Mouse (Mus musculus) testis, adult 10 weeks (tissue): ENCODE results near the gene Krtap5-2. TPM values are rescaled to one million over a fixed set of nuclear protein-coding genes. Genes with fewer than 3 reads are reported as not detected.

Source experiments
- polyA plus RNA-seq: library from polyadenylated mRNA; stranded (reverse); fragments of 350-450 nt; fragmentation: Illumina TruSeq; extraction: RNeasy Lipid Tissue Mini Kit (QIAGEN cat#74804); gene quantifications from one replicate; pipeline ENCODE4 v1.2.3, GENCODE M21; 2014; ENCODE audit warnings: low read depth, low replicate concordance

Krtap5-2 gene
- polyA plus RNA-seq, result not detected

DNA sequence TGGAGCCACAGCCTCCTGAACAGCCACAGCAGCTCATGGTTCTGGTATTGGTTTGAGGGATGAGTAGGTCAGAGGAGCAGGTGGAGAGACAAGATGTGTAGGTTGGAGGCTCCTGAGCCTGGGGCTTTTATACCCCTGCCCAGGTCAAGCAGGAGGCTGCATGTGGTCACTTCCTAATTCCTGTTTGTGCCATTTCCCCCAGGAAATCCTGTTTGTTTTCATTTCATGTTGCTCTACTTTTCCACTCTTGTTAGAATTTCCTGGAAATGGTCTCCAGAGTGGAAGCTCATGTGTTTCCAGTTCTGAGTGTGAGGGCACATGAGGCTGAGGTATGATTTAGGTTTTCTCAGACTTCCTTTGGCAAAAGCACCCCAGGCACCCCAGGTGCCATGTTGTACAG lies at the start of gene Krtap5-2:
Gene Krtap5-2 (minus strand): TSS at position 101 of the 400 bp plus-strand sequence.

DNA sequence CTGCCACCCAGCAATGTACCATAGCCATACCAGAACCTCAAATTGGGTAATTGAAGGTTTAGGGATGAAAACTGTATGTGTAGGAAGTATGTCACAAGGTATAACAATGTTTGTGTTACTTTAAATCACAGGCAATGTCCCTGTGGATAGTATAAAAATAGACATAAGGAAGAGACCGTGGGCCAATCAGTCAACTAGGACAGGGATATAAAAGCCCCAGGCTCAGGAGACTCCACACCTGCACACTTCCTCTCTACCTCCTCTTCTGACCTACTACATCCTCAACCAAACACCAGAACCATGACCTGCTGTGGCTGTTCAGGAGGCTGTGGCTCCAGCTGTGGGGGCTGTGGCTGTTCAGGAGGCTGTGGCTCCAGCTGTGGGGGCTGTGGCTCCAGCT lies 35.8 kb upstream of the Krtap5-2 start, which contains the start of gene Gm7579:
Gene Gm7579 (plus strand): TSS at position 301 of the 400 bp plus-strand sequence.

DNA sequence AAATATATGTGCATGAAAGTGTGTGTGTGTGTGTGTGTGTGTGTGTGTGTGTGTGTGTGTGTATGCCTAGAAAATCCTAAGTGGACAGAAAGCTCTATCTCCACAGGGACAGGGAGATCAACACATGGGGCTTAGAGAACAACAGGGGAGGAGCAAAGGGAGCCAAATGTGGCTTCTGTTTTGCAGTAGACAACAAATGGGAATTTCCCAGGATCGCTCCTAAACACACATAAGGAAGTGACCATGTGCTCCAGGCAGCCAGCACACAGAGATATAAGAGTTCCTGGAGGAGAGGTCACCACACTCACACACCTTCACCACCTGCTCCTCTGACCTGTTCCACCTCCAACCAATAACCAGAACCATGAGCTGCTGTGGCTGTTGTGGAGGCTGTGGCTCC lies 25.3 kb upstream of the Krtap5-2 start, which contains the start of gene Krtap5-3:
Gene Krtap5-3 (plus strand): TSS at position 301 of the 400 bp plus-strand sequence.

DNA sequence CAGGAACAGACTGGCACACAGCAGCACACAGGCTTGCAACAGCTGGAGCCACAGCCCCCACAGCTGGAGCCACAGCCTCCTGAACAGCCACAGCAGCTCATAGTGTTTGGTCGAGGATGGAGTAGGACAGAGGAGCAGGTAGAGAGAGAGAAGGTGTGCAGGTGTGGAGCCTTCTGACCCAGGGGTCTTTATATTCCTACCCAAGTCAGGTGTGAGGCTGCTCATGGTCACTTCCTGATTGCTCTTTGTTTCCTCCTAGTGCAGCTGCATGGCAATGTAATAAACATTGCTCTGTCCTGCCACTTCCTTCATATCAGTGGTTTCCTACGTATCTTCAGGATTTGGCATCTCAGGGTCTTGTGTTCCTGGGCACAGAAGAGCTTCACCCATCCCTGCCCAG lies 14.5 kb upstream of the Krtap5-2 start, which contains the start of gene Gm10153:
Gene Gm10153 (minus strand): TSS at position 101 of the 400 bp plus-strand sequence.

DNA sequence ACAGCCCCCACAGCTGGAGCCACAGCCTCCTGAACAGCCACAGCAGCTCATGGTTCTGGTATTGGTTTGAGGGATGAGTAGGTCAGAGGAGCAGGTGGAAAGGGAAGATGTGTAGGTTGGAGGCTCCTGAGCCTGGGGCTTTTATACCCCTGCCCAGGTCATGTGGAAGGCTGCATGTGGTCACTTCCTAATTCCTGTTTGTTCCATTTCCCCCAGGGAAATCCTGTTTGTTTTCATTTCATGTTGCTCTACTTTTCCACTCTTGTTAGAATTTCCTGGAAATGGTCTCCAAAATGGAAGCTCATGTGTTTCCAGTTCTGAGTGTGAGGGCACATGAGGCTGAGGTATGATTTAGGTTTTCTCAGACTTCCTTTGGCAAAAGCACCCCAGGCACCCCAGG lies 10.2 kb downstream of the Krtap5-2 start, which contains the start of gene Gm4553:
Gene Gm4553 (minus strand): TSS at position 101 of the 400 bp plus-strand sequence.

DNA sequence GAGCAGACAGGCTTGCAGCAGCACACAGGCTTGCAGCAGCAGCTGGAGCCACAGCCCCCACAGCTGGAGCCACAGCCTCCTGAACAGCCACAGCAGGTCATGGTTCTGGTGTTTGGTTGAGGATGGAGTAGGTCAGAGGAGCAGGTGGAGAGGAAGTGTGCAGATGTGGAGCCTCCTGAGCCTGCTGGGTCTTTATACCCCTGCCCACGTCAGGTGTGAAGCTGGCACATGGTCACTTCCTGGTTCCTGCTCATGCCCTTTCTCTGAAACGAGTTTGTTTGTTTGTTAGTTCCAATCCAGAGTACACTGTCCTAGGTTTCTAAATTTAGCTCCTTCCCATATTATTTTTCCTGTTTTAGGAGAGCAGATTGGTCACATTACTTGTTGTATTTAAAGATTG lies 18.8 kb downstream of the Krtap5-2 start, which contains the start of gene Gm29735:
Gene Gm29735 (minus strand): TSS at position 101 of the 400 bp plus-strand sequence.

DNA sequence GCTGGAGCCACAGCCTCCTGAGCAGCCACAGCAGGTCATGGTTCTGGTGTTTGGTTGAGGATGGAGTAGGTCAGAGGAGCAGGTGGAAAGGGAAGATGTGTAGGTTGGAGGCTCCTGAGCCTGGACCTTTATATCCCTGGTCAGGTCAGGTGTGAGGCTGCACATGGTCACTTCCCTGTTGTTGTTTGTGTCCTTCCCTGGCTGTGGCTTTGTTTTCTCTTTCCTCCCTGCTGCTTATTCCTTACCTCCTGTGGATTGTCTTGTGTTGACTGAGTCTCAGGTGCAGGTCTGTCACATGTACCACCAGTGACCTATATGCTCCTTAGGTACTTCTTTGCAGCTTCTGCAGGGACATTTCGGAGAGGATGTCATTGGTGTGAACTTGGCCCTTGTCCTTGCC lies 31.3 kb downstream of the Krtap5-2 start, which contains the start of gene Gm45337:
Gene Gm45337 (minus strand): TSS at position 101 of the 400 bp plus-strand sequence.

DNA sequence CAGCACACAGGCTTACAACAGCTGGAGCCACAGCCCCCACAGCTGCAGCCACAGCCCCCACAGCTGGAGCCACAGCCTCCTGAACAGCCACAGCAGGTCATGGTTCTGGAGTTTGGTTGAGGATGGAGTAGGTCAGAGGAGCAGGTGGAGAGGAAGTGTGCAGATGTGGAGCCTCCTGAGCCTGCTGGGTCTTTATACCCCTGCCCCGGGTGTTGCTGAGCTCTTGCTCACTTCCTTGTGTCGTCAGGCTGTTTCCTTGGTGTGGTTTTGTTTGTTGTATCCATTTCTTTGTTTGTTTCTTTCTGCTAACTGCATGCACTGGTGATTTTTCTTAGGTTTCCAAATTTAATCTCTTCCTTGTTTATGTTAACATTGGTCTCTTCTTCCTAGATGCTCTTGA lies 39.9 kb downstream of the Krtap5-2 start, which contains the start of gene Gm39115:
Gene Gm39115 (minus strand): TSS at position 101 of the 400 bp plus-strand sequence.

Other genes starting within 250 kb of the Krtap5-2 start
- 2.9 TPM for gene Brsk2, start 226.3 kb downstream of the Krtap5-2 start, polyA plus RNA-seq
- gene Mob2, start 114.9 kb downstream of the Krtap5-2 start, polyA plus RNA-seq, result 5.6 TPM
- gene Dusp8, start 80.2 kb downstream of the Krtap5-2 start, polyA plus RNA-seq, result 0.04 TPM
- not detected for gene Gm45618, start 55.3 kb downstream of the Krtap5-2 start, polyA plus RNA-seq
- not detected for gene Gm39115, start 40.0 kb downstream of the Krtap5-2 start, polyA plus RNA-seq
- not detected for gene Gm45337, start 31.4 kb downstream of the Krtap5-2 start, polyA plus RNA-seq
- gene Gm29735, start 18.9 kb downstream of the Krtap5-2 start, polyA plus RNA-seq, result not detected
- not detected for gene Gm4553, start 10.3 kb downstream of the Krtap5-2 start, polyA plus RNA-seq
- gene Gm10153, start 14.4 kb upstream of the Krtap5-2 start, polyA plus RNA-seq, result not detected
- not detected for gene Krtap5-3, start 25.4 kb upstream of the Krtap5-2 start, polyA plus RNA-seq
- not detected for gene Gm7579, start 35.9 kb upstream of the Krtap5-2 start, polyA plus RNA-seq
- gene Krtap5-5, start 54.0 kb upstream of the Krtap5-2 start, polyA plus RNA-seq, result not detected
- gene Gm40460, start 65.1 kb upstream of the Krtap5-2 start, polyA plus RNA-seq, result not detected
- not detected for gene Gm2431, start 82.3 kb upstream of the Krtap5-2 start, polyA plus RNA-seq
- gene Gm4559, start 98.4 kb upstream of the Krtap5-2 start, polyA plus RNA-seq, result not detected
- not detected for gene Krtap5-1, start 121.1 kb upstream of the Krtap5-2 start, polyA plus RNA-seq
- gene Krtap5-4, start 127.5 kb upstream of the Krtap5-2 start, polyA plus RNA-seq, result not detected
- gene Ifitm10, start 197.7 kb upstream of the Krtap5-2 start, polyA plus RNA-seq, result not detected
- not detected for gene Gm49369, start 206.7 kb upstream of the Krtap5-2 start, polyA plus RNA-seq
- 11.5 TPM for gene Ctsd, start 212.0 kb upstream of the Krtap5-2 start, polyA plus RNA-seq